Mouse (Mus musculus) MEL (cell line): ENCODE data around the gene Mdk.
A peak's percentile ranks its signal among the peaks of the same experiment; 100 is the strongest.

Experiments used
- CHD2 ChIP-seq: IDR thresholded peaks from 2 replicates; pipeline ENCODE4 v1.6.1; 2011; ENCODE audit warnings: low read length, improper control_type of control experiment
- CTCF ChIP-seq, 3 experiments: IDR thresholded peaks in 2 of 3; conservative IDR thresholded peaks in 1 of 3; 2 replicates each; pipeline ENCODE4 v1.5.1; 2011 to 2012; ENCODE audit warnings: low read length in 3 of 3, low read depth in 2 of 3, mild to moderate bottlenecking in 2 of 3, improper control_type of control experiment in 1 of 3, inconsistent platforms in 1 of 3, mixed read lengths in 1 of 3, moderate library complexity in 1 of 3; ENCODE audit not compliant: control insufficient read depth in 1 of 3, insufficient read depth in 1 of 3, poor library complexity in 1 of 3, severe bottlenecking in 1 of 3
- E2F4 ChIP-seq: IDR thresholded peaks from 2 replicates; pipeline ENCODE4 v1.6.1; 2011; ENCODE audit warnings: low read depth, low read length, improper control_type of control experiment, borderline replicate concordance
- EP300 ChIP-seq, 2 experiments: IDR thresholded peaks; 2 replicates each; pipeline ENCODE4 v1.6.1; 2011; ENCODE audit warnings: improper control_type of control experiment in 2 of 2, low read length in 2 of 2, low read depth in 1 of 2, mild to moderate bottlenecking in 1 of 2
- MAZ ChIP-seq: IDR thresholded peaks from 2 replicates; pipeline ENCODE4 v1.6.1; 2012; ENCODE audit warnings: low read depth, mild to moderate bottlenecking, inconsistent platforms, low read length, improper control_type of control experiment
- MEF2A ChIP-seq: IDR thresholded peaks from 2 replicates; pipeline ENCODE4 v1.6.1; 2014; ENCODE audit warnings: low read depth, mild to moderate bottlenecking, inconsistent platforms, low read length, improper control_type of control experiment; ENCODE audit not compliant: poor library complexity, insufficient replicate concordance, severe bottlenecking; ENCODE audit errors: extremely low read depth
- POLR2A ChIP-seq, 2 experiments: IDR thresholded peaks; 2 replicates each; pipeline ENCODE4 v1.6.1; 2011 to 2012; ENCODE audit warnings: low read length in 2 of 2, mild to moderate bottlenecking in 2 of 2, control low read depth in 1 of 2, improper control_type of control experiment in 1 of 2, low read depth in 1 of 2, moderate library complexity in 1 of 2; ENCODE audit not compliant: control insufficient read depth in 1 of 2, insufficient read depth in 1 of 2, poor library complexity in 1 of 2
- TCF12 ChIP-seq: IDR thresholded peaks from 2 replicates; pipeline ENCODE4 v1.6.1; 2014; ENCODE audit warnings: low read depth, mild to moderate bottlenecking, inconsistent platforms, low read length, improper control_type of control experiment, moderate library complexity
- UBTF ChIP-seq: IDR thresholded peaks from 2 replicates; pipeline ENCODE4 v1.6.1; 2012; ENCODE audit warnings: low read depth, mild to moderate bottlenecking, inconsistent platforms, low read length, improper control_type of control experiment, moderate library complexity, borderline replicate concordance; ENCODE audit not compliant: insufficient read depth

- TF ChIP-seq CTCF (IDR thresholded peaks at IDR 0.05 in 2 of 3, conservative IDR thresholded peaks at IDR 0.05 in 1 of 3; ENCODE audit: control insufficient read depth in 1 of 3, insufficient read depth in 1 of 3, low read depth in 2 of 3, low read length in 3 of 3, poor library complexity in 1 of 3, severe bottlenecking in 1 of 3), result peak; percentile 53 to 69 (median 54)
- TF ChIP-seq POLR2A (IDR thresholded peaks at IDR 0.05; ENCODE audit: control insufficient read depth in 1 of 2, insufficient read depth in 1 of 2, low read depth in 1 of 2, low read length in 2 of 2, poor library complexity in 1 of 2), result peak in 1 of 2 experiments; percentile 39; a peak in 1 of 4 replicates
- TF ChIP-seq UBTF, result no peak
- no peak for TF ChIP-seq EP300 (IDR thresholded peaks at IDR 0.05; ENCODE audit: low read depth in 1 of 2, low read length in 2 of 2)
- TF ChIP-seq MEF2A, result no peak
- TF ChIP-seq E2F4, result no peak
- TF ChIP-seq CHD2, result no peak
- TF ChIP-seq TCF12, result no peak
- TF ChIP-seq MAZ, result no peak
These were observed 10.3 kb upstream of the Mdk start for GRCm38 (mm10) chr2:91942356-91942755.
